20 mouse cellular contexts compared by ENCODE assay signal in genomic region chr17:68490065-68490691, GRCm38 (mm10).
DNase-seq lines count a peak whose midpoint lies in the region; ATAC-seq and TF ChIP-seq lines count a peak whose summit lies in the region.
"Had no signal": no experiment of that assay in that cellular context is flagged by ENCODE, and none has a peak within 500 bp of the region (broad histone marks: within the 10 kb centered on the region; RNA-seq: fewer than 3 reads in every experiment).

No protein-coding gene starts in this region.

- no peaks in the 10 kb centered on the region for H3K27me3 ChIP-seq in forebrain, embryonic 12.5 days
- no peaks in the 10 kb centered on the region for H3K27me3 ChIP-seq in forebrain, embryonic 11.5 days (ENCODE audit: control insufficient read depth, insufficient read depth, low read length)
- no peaks in the 10 kb centered on the region for H3K27me3 ChIP-seq in kidney, postnatal 0 days (ENCODE audit: insufficient read depth, low read length)
- no peaks in the 10 kb centered on the region for H3K27me3 ChIP-seq in kidney, embryonic 15.5 days
- no peaks in the 10 kb centered on the region for H3K27me3 ChIP-seq in midbrain, embryonic 13.5 days
- no peaks in the 10 kb centered on the region for H3K27me3 ChIP-seq in midbrain, embryonic 15.5 days (replicated peaks)
- H3K27me3 ChIP-seq in midbrain, embryonic 14.5 days (ENCODE audit: control insufficient read depth, insufficient read depth, low read length): no peaks in the 10 kb centered on the region
- H3K27me3 ChIP-seq in intestine, embryonic 16.5 days (replicated peaks; ENCODE audit: control insufficient read depth, insufficient read depth, low read length): no peaks in the 10 kb centered on the region
- H3K27me3 ChIP-seq: embryonic facial prominence, embryonic 12.5 days; heart, embryonic 13.5 days; Patski had no signal

- no peak overlapping the region for H3K4me3 ChIP-seq in forebrain, embryonic 12.5 days (replicated peaks)
- H3K4me3 ChIP-seq in forebrain, embryonic 11.5 days (ENCODE audit: low read depth, low read length): no peak overlapping the region
- no peak overlapping the region for H3K4me3 ChIP-seq in kidney, postnatal 0 days (replicated peaks; ENCODE audit: low read depth, low read length)
- no peak overlapping the region for H3K4me3 ChIP-seq in kidney, embryonic 15.5 days (replicated peaks)
- no peak overlapping the region for H3K4me3 ChIP-seq in midbrain, embryonic 13.5 days (replicated peaks)
- H3K4me3 ChIP-seq in midbrain, embryonic 15.5 days: no peak overlapping the region
- no peak overlapping the region for H3K4me3 ChIP-seq in midbrain, embryonic 14.5 days (replicated peaks; ENCODE audit: low read depth, low read length)
- no peak overlapping the region for H3K4me3 ChIP-seq in intestine, embryonic 16.5 days (ENCODE audit: low read length)
- H3K4me3 ChIP-seq: embryonic facial prominence, embryonic 12.5 days; erythroblast, embryonic 14.5 days; heart, embryonic 13.5 days had no signal

- DNase-seq in forebrain, embryonic 11.5 days (ENCODE audit: low spot score): no peak
- peak; percentile 71 for DNase-seq in kidney, postnatal 0 days (ENCODE audit: low spot score)
- peak; percentile 47 for DNase-seq in midbrain, embryonic 14.5 days
- DNase-seq: adrenal gland, adult 8-10 months; cerebellum, adult 9-10 months; gastrocnemius, postnatal 14 days; heart, adult 18-20 months; lung, adult 2 months; lung, postnatal 36 days; thymus, postnatal 36 days had no signal

- H3K36me3 ChIP-seq in forebrain, embryonic 12.5 days (replicated peaks): no peaks in the 10 kb centered on the region
- H3K36me3 ChIP-seq in forebrain, embryonic 11.5 days (ENCODE audit: control insufficient read depth, insufficient read depth, low read length): no peaks in the 10 kb centered on the region
- no peaks in the 10 kb centered on the region for H3K36me3 ChIP-seq in kidney, postnatal 0 days (ENCODE audit: insufficient read depth, low read length)
- H3K36me3 ChIP-seq in kidney, embryonic 15.5 days: no peaks in the 10 kb centered on the region
- no peaks in the 10 kb centered on the region for H3K36me3 ChIP-seq in midbrain, embryonic 13.5 days
- no peaks in the 10 kb centered on the region for H3K36me3 ChIP-seq in midbrain, embryonic 15.5 days (replicated peaks)
- H3K36me3 ChIP-seq in midbrain, embryonic 14.5 days (ENCODE audit: control insufficient read depth, insufficient read depth, low read length): no peaks in the 10 kb centered on the region
- H3K36me3 ChIP-seq in intestine, embryonic 16.5 days (ENCODE audit: control insufficient read depth, insufficient read depth, low read length): no peaks in the 10 kb centered on the region
- H3K36me3 ChIP-seq: embryonic facial prominence, embryonic 12.5 days; heart, embryonic 13.5 days had no signal

- no peak overlapping the region for H3K27ac ChIP-seq in forebrain, embryonic 12.5 days
- no peak overlapping the region for H3K27ac ChIP-seq in forebrain, embryonic 11.5 days (ENCODE audit: low read depth, low read length)
- no peak overlapping the region for H3K27ac ChIP-seq in kidney, postnatal 0 days
- no peak overlapping the region for H3K27ac ChIP-seq in kidney, embryonic 15.5 days
- no peak overlapping the region for H3K27ac ChIP-seq in midbrain, embryonic 13.5 days
- H3K27ac ChIP-seq in midbrain, embryonic 15.5 days: no peak overlapping the region
- H3K27ac ChIP-seq in midbrain, embryonic 14.5 days (replicated peaks; ENCODE audit: low read depth, low read length): no peak overlapping the region
- no peak overlapping the region for H3K27ac ChIP-seq in intestine, embryonic 16.5 days (ENCODE audit: low read length)
- H3K27ac ChIP-seq: embryonic facial prominence, embryonic 12.5 days; heart, embryonic 13.5 days had no signal

- WGBS in forebrain, embryonic 12.5 days: 50% methylated on average over 4 of the region's 4 CpGs
- WGBS in forebrain, embryonic 11.5 days: 60% methylated on average over 4 of the region's 4 CpGs
- 52% methylated on average over 4 of the region's 4 CpGs for WGBS in kidney, postnatal 0 days
- 59% methylated on average over 4 of the region's 4 CpGs for WGBS in kidney, embryonic 15.5 days
- WGBS in midbrain, embryonic 13.5 days: 26% methylated on average over 4 of the region's 4 CpGs
- 35% methylated on average over 4 of the region's 4 CpGs for WGBS in midbrain, embryonic 15.5 days
- 33% methylated on average over 4 of the region's 4 CpGs for WGBS in midbrain, embryonic 14.5 days
- WGBS in intestine, embryonic 16.5 days: 51% methylated on average over 4 of the region's 4 CpGs

- TF ChIP-seq CTCF in kidney, postnatal 0 days (IDR thresholded peaks at IDR 0.05; ENCODE audit: low read depth): no peak

- no peaks in the 10 kb centered on the region for H3K9me3 ChIP-seq in forebrain, embryonic 12.5 days
- no peaks in the 10 kb centered on the region for H3K9me3 ChIP-seq in forebrain, embryonic 11.5 days (ENCODE audit: control insufficient read depth, low read length)
- H3K9me3 ChIP-seq in kidney, postnatal 0 days (replicated peaks; ENCODE audit: low read length): no peaks in the 10 kb centered on the region
- no peaks in the 10 kb centered on the region for H3K9me3 ChIP-seq in kidney, embryonic 15.5 days (replicated peaks)
- H3K9me3 ChIP-seq in midbrain, embryonic 13.5 days: no peaks in the 10 kb centered on the region
- no peaks in the 10 kb centered on the region for H3K9me3 ChIP-seq in midbrain, embryonic 15.5 days
- no peaks in the 10 kb centered on the region for H3K9me3 ChIP-seq in midbrain, embryonic 14.5 days (ENCODE audit: control insufficient read depth, low read length)
- H3K9me3 ChIP-seq in intestine, embryonic 16.5 days (ENCODE audit: control insufficient read depth, low read length): no peaks in the 10 kb centered on the region
- H3K9me3 ChIP-seq: embryonic facial prominence, embryonic 12.5 days; heart, embryonic 13.5 days had no signal

- H3K9ac ChIP-seq in forebrain, embryonic 12.5 days: no peak overlapping the region
- H3K9ac ChIP-seq in forebrain, embryonic 11.5 days (ENCODE audit: low read length): no peak overlapping the region
- H3K9ac ChIP-seq in kidney, postnatal 0 days (ENCODE audit: low read depth, low read length): no peak overlapping the region
- H3K9ac ChIP-seq in kidney, embryonic 15.5 days: no peak overlapping the region
- no peak overlapping the region for H3K9ac ChIP-seq in midbrain, embryonic 13.5 days (replicated peaks)
- H3K9ac ChIP-seq in midbrain, embryonic 15.5 days: no peak overlapping the region
- no peak overlapping the region for H3K9ac ChIP-seq in midbrain, embryonic 14.5 days (replicated peaks; ENCODE audit: low read length)
- H3K9ac ChIP-seq in intestine, embryonic 16.5 days (ENCODE audit: low read depth, low read length): no peak overlapping the region
- H3K9ac ChIP-seq: embryonic facial prominence, embryonic 12.5 days; heart, embryonic 13.5 days had no signal

- ATAC-seq in forebrain, embryonic 12.5 days (ENCODE audit: low FRiP score): peak; percentile 39; the same call in 1 of the 2 replicates
- ATAC-seq in forebrain, embryonic 11.5 days (replicated peaks; ENCODE audit: low FRiP score): no peak
- 0 out of 2 replicates have a peak, but pooled peaks have one; percentile 17 for ATAC-seq in kidney, postnatal 0 days (replicated peaks; ENCODE audit: low FRiP score, low read depth)
- no peak for ATAC-seq in kidney, embryonic 15.5 days (replicated peaks; ENCODE audit: low FRiP score)
- peak; percentile 78 for ATAC-seq in midbrain, embryonic 13.5 days
- no peak; the same call in 1 of the 2 replicates for ATAC-seq in midbrain, embryonic 15.5 days (replicated peaks)
- ATAC-seq in midbrain, embryonic 14.5 days (ENCODE audit: low FRiP score, low TSS enrichment): peak; percentile 48
- no peak for ATAC-seq in intestine, embryonic 16.5 days
- ATAC-seq: Patski had no signal

- H3K4me1 ChIP-seq in forebrain, embryonic 12.5 days: no peaks in the 10 kb centered on the region
- no peaks in the 10 kb centered on the region for H3K4me1 ChIP-seq in forebrain, embryonic 11.5 days (replicated peaks; ENCODE audit: control insufficient read depth, insufficient read depth, low read length)
- H3K4me1 ChIP-seq in kidney, postnatal 0 days (replicated peaks; ENCODE audit: insufficient read depth, low read length): no peaks in the 10 kb centered on the region
- H3K4me1 ChIP-seq in kidney, embryonic 15.5 days: no peaks in the 10 kb centered on the region
- peaks cover 4% of the 10 kb centered on the region for H3K4me1 ChIP-seq in midbrain, embryonic 13.5 days (replicated peaks)
- no peaks in the 10 kb centered on the region for H3K4me1 ChIP-seq in midbrain, embryonic 15.5 days
- peaks cover 3% of the 10 kb centered on the region; the same call in 1 of the 2 replicates for H3K4me1 ChIP-seq in midbrain, embryonic 14.5 days (ENCODE audit: control insufficient read depth, insufficient read depth, low read length)
- no peaks in the 10 kb centered on the region for H3K4me1 ChIP-seq in intestine, embryonic 16.5 days (ENCODE audit: control insufficient read depth, insufficient read depth, low read length)
- H3K4me1 ChIP-seq: embryonic facial prominence, embryonic 12.5 days had no signal

- H3K4me2 ChIP-seq in forebrain, embryonic 12.5 days: no peak overlapping the region
- no peak overlapping the region for H3K4me2 ChIP-seq in forebrain, embryonic 11.5 days (ENCODE audit: low read depth, low read length, severe bottlenecking)
- no peak overlapping the region for H3K4me2 ChIP-seq in kidney, postnatal 0 days (ENCODE audit: low read length)
- no peak overlapping the region for H3K4me2 ChIP-seq in kidney, embryonic 15.5 days
- H3K4me2 ChIP-seq in midbrain, embryonic 13.5 days (replicated peaks): no peak overlapping the region
- no peak overlapping the region for H3K4me2 ChIP-seq in midbrain, embryonic 15.5 days
- H3K4me2 ChIP-seq in midbrain, embryonic 14.5 days (ENCODE audit: low read length): no peak overlapping the region
- no peak overlapping the region for H3K4me2 ChIP-seq in intestine, embryonic 16.5 days (ENCODE audit: low read depth, low read length)
- H3K4me2 ChIP-seq: embryonic facial prominence, embryonic 12.5 days; heart, embryonic 13.5 days; liver, embryonic 11.5 days had no signal

Comparison
In these comparisons a context has a peak if more than half of its experiments do, and no peak if none do; other contexts are left out.
1. ATAC-seq: peak in forebrain, embryonic 12.5 days (single experiment), kidney, postnatal 0 days (single experiment), midbrain, embryonic 13.5 days (single experiment) and midbrain, embryonic 14.5 days (single experiment); none in forebrain, embryonic 11.5 days (single experiment), kidney, embryonic 15.5 days (single experiment), midbrain, embryonic 15.5 days (single experiment) and intestine, embryonic 16.5 days (single experiment).